In genomic region chr15:26780557-26780956, GRCm38 (mm10) we compare ENCODE assay signal across 29 mouse cellular contexts.
A peak's percentile ranks its signal among the peaks of the same experiment; 100 is the strongest.
DNase-seq lines count a peak whose midpoint lies in the region; ATAC-seq and TF ChIP-seq lines count a peak whose summit lies in the region.
"Had no signal": no experiment of that assay in that cellular context is flagged by ENCODE, and none has a peak within 500 bp of the region (broad histone marks: within the 10 kb centered on the region; RNA-seq: fewer than 3 reads in every experiment).

No protein-coding gene starts in this region.

- ATAC-seq in forebrain, embryonic 14.5 days, result no peak
- ATAC-seq in forebrain, embryonic 13.5 days, result no peak
- peak; percentile 40; the same call in 1 of the 2 replicates for ATAC-seq in hindbrain, postnatal 0 days
- 0 out of 2 replicates have a peak, but pooled peaks have one; percentile 21 for ATAC-seq in neural tube, embryonic 14.5 days (ENCODE audit: low read depth)
- ATAC-seq: forebrain, embryonic 16.5 days; inflammation-experienced regulatory T-cells, adult 6 months; intestine, embryonic 16.5 days; Patski had no signal

- no peaks in the 10 kb centered on the region for H3K4me1 ChIP-seq in forebrain, embryonic 14.5 days (ENCODE audit: control insufficient read depth, insufficient read depth, low read length)
- H3K4me1 ChIP-seq in forebrain, embryonic 13.5 days, result no peaks in the 10 kb centered on the region
- H3K4me1 ChIP-seq in hindbrain, postnatal 0 days (ENCODE audit: insufficient read depth, low read length), result no peaks in the 10 kb centered on the region
- no peaks in the 10 kb centered on the region for H3K4me1 ChIP-seq in hindbrain, embryonic 10.5 days (replicated peaks)
- H3K4me1 ChIP-seq in neural tube, embryonic 14.5 days (ENCODE audit: control insufficient read depth, insufficient read depth, low read length), result no peaks in the 10 kb centered on the region
- H3K4me1 ChIP-seq: embryonic facial prominence, embryonic 12.5 days; embryonic facial prominence, embryonic 15.5 days; heart, embryonic 13.5 days; hindbrain, embryonic 15.5 days had no signal

- no peak for TF ChIP-seq CTCF in hindbrain, postnatal 0 days (IDR thresholded peaks at IDR 0.05; ENCODE audit: low read depth)

- no peak overlapping the region for H3K4me3 ChIP-seq in forebrain, embryonic 14.5 days (ENCODE audit: low read depth, low read length)
- H3K4me3 ChIP-seq in forebrain, embryonic 13.5 days, result no peak overlapping the region
- H3K4me3 ChIP-seq in hindbrain, postnatal 0 days (ENCODE audit: low read length), result no peak overlapping the region
- H3K4me3 ChIP-seq in hindbrain, embryonic 10.5 days, result no peak overlapping the region
- no peak overlapping the region for H3K4me3 ChIP-seq in neural tube, embryonic 14.5 days (ENCODE audit: low read depth, low read length)
- H3K4me3 ChIP-seq: embryonic facial prominence, embryonic 12.5 days; embryonic facial prominence, embryonic 15.5 days; heart, adult 2 months; heart, embryonic 10.5 days; heart, embryonic 13.5 days; hindbrain, embryonic 15.5 days had no signal

- H3K4me2 ChIP-seq in forebrain, embryonic 14.5 days (ENCODE audit: low read length), result no peak overlapping the region
- H3K4me2 ChIP-seq in forebrain, embryonic 13.5 days, result no peak overlapping the region
- H3K4me2 ChIP-seq in hindbrain, postnatal 0 days (ENCODE audit: low read depth, low read length), result no peak overlapping the region
- H3K4me2 ChIP-seq in neural tube, embryonic 14.5 days (ENCODE audit: low read depth, low read length), result no peak overlapping the region
- H3K4me2 ChIP-seq: embryonic facial prominence, embryonic 12.5 days; embryonic facial prominence, embryonic 15.5 days; heart, embryonic 13.5 days; hindbrain, embryonic 15.5 days had no signal

- 49% methylated on average over 3 of the region's 3 CpGs for WGBS in forebrain, embryonic 14.5 days
- 60% methylated on average over 3 of the region's 3 CpGs for WGBS in forebrain, embryonic 13.5 days
- 55% methylated on average over 3 of the region's 3 CpGs for WGBS in hindbrain, postnatal 0 days
- WGBS in hindbrain, embryonic 10.5 days, result 88% methylated on average over 3 of the region's 3 CpGs
- WGBS in neural tube, embryonic 14.5 days, result 50% methylated on average over 3 of the region's 3 CpGs

- DNase-seq in forebrain, embryonic 14.5 days (ENCODE audit: low spot score), result peak; percentile 27
- DNase-seq in hindbrain, postnatal 0 days (ENCODE audit: low spot score), result peak; percentile 59
- DNase-seq in hindbrain, embryonic 10.5 days (ENCODE audit: low spot score), result no peak
- no peak for DNase-seq in neural tube, embryonic 10.5 days (ENCODE audit: extremely low spot score, low spot score)
- DNase-seq in urinary bladder, postnatal 25 days (ENCODE audit: low spot score), result no peak
- no peak for DNase-seq in natural killer cell, adult 2 months (ENCODE audit: low spot score in 2 of 2)
- DNase-seq: adrenal gland, postnatal 10 days; adrenal gland, postnatal 36 days; cerebellum, adult 18-20 months; cerebellum, adult 9-10 months; cerebellum, postnatal 14 days; gastrocnemius, postnatal 10 days; gastrocnemius, postnatal 36 days; heart, adult 2 months; heart, postnatal 14 days; heart, postnatal 4 days had no signal

- H3K9me3 ChIP-seq in forebrain, embryonic 14.5 days (replicated peaks; ENCODE audit: control insufficient read depth, low read length), result no peaks in the 10 kb centered on the region
- no peaks in the 10 kb centered on the region for H3K9me3 ChIP-seq in forebrain, embryonic 13.5 days (replicated peaks)
- no peaks in the 10 kb centered on the region for H3K9me3 ChIP-seq in hindbrain, postnatal 0 days (ENCODE audit: low read length)
- no peaks in the 10 kb centered on the region for H3K9me3 ChIP-seq in hindbrain, embryonic 10.5 days
- no peaks in the 10 kb centered on the region for H3K9me3 ChIP-seq in neural tube, embryonic 14.5 days (ENCODE audit: control insufficient read depth, low read length)
- H3K9me3 ChIP-seq: embryonic facial prominence, embryonic 12.5 days; embryonic facial prominence, embryonic 15.5 days; G1E; heart, embryonic 10.5 days; heart, embryonic 13.5 days; hindbrain, embryonic 15.5 days had no signal

- H3K9ac ChIP-seq in forebrain, embryonic 14.5 days (ENCODE audit: low read length), result no peak overlapping the region
- no peak overlapping the region for H3K9ac ChIP-seq in forebrain, embryonic 13.5 days
- H3K9ac ChIP-seq in hindbrain, postnatal 0 days (replicated peaks; ENCODE audit: low read length), result no peak overlapping the region
- H3K9ac ChIP-seq in neural tube, embryonic 14.5 days (replicated peaks; ENCODE audit: low read depth, low read length), result no peak overlapping the region
- H3K9ac ChIP-seq: embryonic facial prominence, embryonic 12.5 days; embryonic facial prominence, embryonic 15.5 days; heart, embryonic 13.5 days; hindbrain, embryonic 15.5 days had no signal

- H3K27ac ChIP-seq in forebrain, embryonic 14.5 days (ENCODE audit: low read depth, low read length), result no peak overlapping the region
- no peak overlapping the region for H3K27ac ChIP-seq in forebrain, embryonic 13.5 days
- no peak overlapping the region for H3K27ac ChIP-seq in hindbrain, postnatal 0 days
- no peak overlapping the region for H3K27ac ChIP-seq in hindbrain, embryonic 10.5 days
- no peak overlapping the region for H3K27ac ChIP-seq in neural tube, embryonic 14.5 days (ENCODE audit: low read depth, low read length)
- H3K27ac ChIP-seq: embryonic facial prominence, embryonic 12.5 days; embryonic facial prominence, embryonic 15.5 days; heart, adult 2 months; heart, embryonic 10.5 days; heart, embryonic 13.5 days; hindbrain, embryonic 15.5 days had no signal

- no peaks in the 10 kb centered on the region for H3K27me3 ChIP-seq in forebrain, embryonic 14.5 days (replicated peaks; ENCODE audit: control insufficient read depth, insufficient read depth, low read length)
- no peaks in the 10 kb centered on the region for H3K27me3 ChIP-seq in forebrain, embryonic 13.5 days
- H3K27me3 ChIP-seq in hindbrain, postnatal 0 days (ENCODE audit: insufficient read depth, low read length), result no peaks in the 10 kb centered on the region
- H3K27me3 ChIP-seq in hindbrain, embryonic 10.5 days (ENCODE audit: insufficient read depth, poor library complexity, severe bottlenecking), result no peaks in the 10 kb centered on the region
- no peaks in the 10 kb centered on the region for H3K27me3 ChIP-seq in neural tube, embryonic 14.5 days (ENCODE audit: control insufficient read depth, insufficient read depth, low read length)
- H3K27me3 ChIP-seq: CH12.LX; embryonic facial prominence, embryonic 12.5 days; embryonic facial prominence, embryonic 15.5 days; heart, embryonic 13.5 days; hindbrain, embryonic 15.5 days; Patski had no signal

- no peaks in the 10 kb centered on the region for H3K36me3 ChIP-seq in forebrain, embryonic 14.5 days (ENCODE audit: control insufficient read depth, insufficient read depth, low read length)
- no peaks in the 10 kb centered on the region for H3K36me3 ChIP-seq in forebrain, embryonic 13.5 days (ENCODE audit: poor library complexity, severe bottlenecking)
- no peaks in the 10 kb centered on the region for H3K36me3 ChIP-seq in hindbrain, postnatal 0 days (ENCODE audit: insufficient read depth, low read length)
- no peaks in the 10 kb centered on the region for H3K36me3 ChIP-seq in hindbrain, embryonic 10.5 days
- no peaks in the 10 kb centered on the region for H3K36me3 ChIP-seq in neural tube, embryonic 14.5 days (ENCODE audit: control insufficient read depth, insufficient read depth, low read length)
- H3K36me3 ChIP-seq: embryonic facial prominence, embryonic 12.5 days; embryonic facial prominence, embryonic 15.5 days; G1E; heart, embryonic 10.5 days; heart, embryonic 13.5 days; hindbrain, embryonic 15.5 days had no signal

Comparison
In these comparisons a context has a peak if more than half of its experiments do, and no peak if none do; other contexts are left out.
1. DNase-seq: peak in forebrain, embryonic 14.5 days (single experiment) and hindbrain, postnatal 0 days (single experiment); none in hindbrain, embryonic 10.5 days (single experiment), neural tube, embryonic 10.5 days (single experiment), urinary bladder, postnatal 25 days (single experiment) and natural killer cell, adult 2 months (0 of 2).
2. ATAC-seq: peak in hindbrain, postnatal 0 days (single experiment) and neural tube, embryonic 14.5 days (single experiment); none in forebrain, embryonic 14.5 days (single experiment) and forebrain, embryonic 13.5 days (single experiment).